Mouse (Mus musculus): ENCODE measurements at regions not wholly inside any gene's neighbourhood (a gene's known extent, or its start where the extent isn't known, plus 50 kb on each side); places are given as distances from the start of the nearest gene placed in this dataset. TPM values are rescaled to one million over a fixed set of nuclear protein-coding genes. Genes with fewer than 3 reads are reported as not detected.
A peak's percentile ranks its signal among the peaks of the same experiment; 100 is the strongest.

- Histone ChIP-seq H3K9me3 (no peaks in the 10 kb centered on the region), H3K4me1 (no peaks in the 10 kb centered on the region), H3K27me3 (no peaks in the 10 kb centered on the region), H3K36me3 (no peaks in the 10 kb centered on the region), H3K4me3 (no peak overlapping the region), H3K9ac (replicated peaks) (no peak overlapping the region), H3K4me2 (replicated peaks) (no peak overlapping the region), H3K27ac (replicated peaks) (no peak overlapping the region)
- ATAC-seq (ENCODE audit: low FRiP score, low read depth) = no peak
- WGBS = 78% methylated on average over 3 of the region's 3 CpGs
Observed at GRCm38 (mm10) chr8:5800594-5800993, 695.4 kb upstream of the Slc10a2 start.

GRCm38 (mm10) chr8:5756366-5756765 lies 651.2 kb upstream of the Slc10a2 start:
- H3K36me3 ChIP-seq = no peaks in the 10 kb centered on the region
- WGBS = 88% methylated on average over 1 of the region's 1 CpGs
- no peak overlapping the region for H3K4me3 ChIP-seq
- H3K27ac ChIP-seq (replicated peaks) = no peak overlapping the region
- ATAC-seq (ENCODE audit: low FRiP score, low read depth) = no peak
- H3K4me2 ChIP-seq (replicated peaks) = no peak overlapping the region
- no peak overlapping the region for H3K9ac ChIP-seq (replicated peaks)
- no peaks in the 10 kb centered on the region for H3K27me3 ChIP-seq
- no peaks in the 10 kb centered on the region for H3K4me1 ChIP-seq
- no peaks in the 10 kb centered on the region for H3K9me3 ChIP-seq

DNA sequence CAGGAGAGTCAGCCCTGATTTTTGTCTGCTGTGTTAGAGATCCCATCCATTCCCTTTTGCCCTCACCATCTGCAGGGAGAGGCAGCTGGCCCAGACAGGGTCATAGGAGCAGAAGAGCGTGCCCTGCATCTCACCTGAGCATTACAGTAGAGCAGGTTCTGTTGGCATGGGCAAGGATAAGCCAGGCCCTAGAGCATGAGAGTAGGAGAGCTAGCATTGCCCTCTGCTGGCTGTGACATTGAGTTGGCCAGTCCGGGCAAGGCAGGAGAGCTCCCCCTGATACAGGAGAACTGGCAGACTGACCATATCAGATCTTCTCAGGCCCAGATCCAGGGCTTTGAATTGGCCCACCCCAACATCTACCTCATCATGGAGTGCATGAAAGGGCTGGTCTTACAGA lies 634.4 kb upstream of the Slc10a2 start:
- Histone ChIP-seq H3K4me3 (no peak overlapping the region), H3K27me3 (no peaks in the 10 kb centered on the region), H3K4me2 (replicated peaks) (no peak overlapping the region), H3K27ac (replicated peaks) (no peak overlapping the region), H3K9me3 (no peaks in the 10 kb centered on the region), H3K4me1 (no peaks in the 10 kb centered on the region), H3K36me3 (no peaks in the 10 kb centered on the region), H3K9ac (replicated peaks) (no peak overlapping the region)
- ATAC-seq (ENCODE audit: low FRiP score, low read depth) = 0 out of 2 replicates have a peak, but pooled peaks have one; percentile 52
- WGBS = 76% methylated on average over 2 of the region's 2 CpGs

GRCm38 (mm10) chr8:5727416-5727815 lies 622.3 kb upstream of the Slc10a2 start:
- Histone ChIP-seq H3K36me3 (no peaks in the 10 kb centered on the region), H3K9me3 (no peaks in the 10 kb centered on the region), H3K27ac (replicated peaks) (no peak overlapping the region), H3K4me3 (no peak overlapping the region), H3K4me1 (no peaks in the 10 kb centered on the region), H3K27me3 (no peaks in the 10 kb centered on the region), H3K9ac (replicated peaks) (no peak overlapping the region), H3K4me2 (replicated peaks) (no peak overlapping the region)
- 63% methylated on average over 2 of the region's 2 CpGs for WGBS
- no peak for ATAC-seq (ENCODE audit: low FRiP score, low read depth)

DNA sequence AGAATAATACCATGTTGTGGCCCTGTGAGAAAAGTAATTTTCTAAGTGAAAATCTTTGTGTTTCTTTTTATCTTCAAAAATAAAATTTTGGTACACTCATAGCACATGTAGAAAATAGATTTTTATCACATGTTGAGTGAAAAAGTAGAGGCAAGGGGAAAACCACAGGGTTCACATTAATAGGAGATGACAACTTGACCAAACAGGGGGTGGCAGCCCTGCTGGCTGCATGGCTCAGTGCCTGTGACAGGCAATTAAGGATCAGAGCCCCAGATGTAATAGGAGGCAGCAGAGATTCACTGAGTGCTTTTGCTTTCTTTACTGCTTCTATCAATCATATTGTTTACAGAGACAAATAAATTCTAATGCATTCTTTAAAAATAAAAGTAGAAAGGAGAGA lies 582.8 kb upstream of the Slc10a2 start:
- H3K9me3 ChIP-seq = no peaks in the 10 kb centered on the region
- H3K4me3 ChIP-seq = no peak overlapping the region
- H3K27ac ChIP-seq (replicated peaks) = no peak overlapping the region
- H3K4me1 ChIP-seq = no peaks in the 10 kb centered on the region
- H3K9ac ChIP-seq (replicated peaks) = no peak overlapping the region
- no peaks in the 10 kb centered on the region for H3K36me3 ChIP-seq
- H3K4me2 ChIP-seq (replicated peaks) = no peak overlapping the region
- ATAC-seq (ENCODE audit: low FRiP score, low read depth) = no peak; the same call in 1 of the 2 replicates
- no peaks in the 10 kb centered on the region for H3K27me3 ChIP-seq

- H3K27me3 ChIP-seq = no peaks in the 10 kb centered on the region
- H3K27ac ChIP-seq (replicated peaks) = no peak overlapping the region
- ATAC-seq (ENCODE audit: low FRiP score, low read depth) = no peak
- no peaks in the 10 kb centered on the region for H3K9me3 ChIP-seq
- H3K4me1 ChIP-seq = no peaks in the 10 kb centered on the region
- 71% methylated on average over 5 of the region's 5 CpGs for WGBS
- no peak overlapping the region for H3K9ac ChIP-seq (replicated peaks)
- H3K4me2 ChIP-seq (replicated peaks) = no peak overlapping the region
- no peak overlapping the region for H3K4me3 ChIP-seq
- H3K36me3 ChIP-seq = no peaks in the 10 kb centered on the region
Observed at GRCm38 (mm10) chr8:5674971-5675370, 569.8 kb upstream of the Slc10a2 start.

Small RNAs in the stretch of these regions (microRNA-seq; reads per million reads assigned to microRNA genes)
- gene Gm22565 = not detected
